Mouse (Mus musculus) heart, embryonic 15.5 days (tissue): ENCODE measurements at regions not wholly inside any gene's neighbourhood (a gene's known extent, or its start where the extent isn't known, plus 50 kb on each side); places are given as distances from the start of the nearest gene placed in this dataset.

Experiments
- ATAC-seq: fragments of 200-750 bp; cut with Nextera tagmentation; replicated peaks from 2 replicates; pipeline ENCODE4 v1.8.0; 2017; ENCODE audit warnings: low read depth, moderate TSS enrichment; ENCODE audit not compliant: insufficient number of reproducible peaks, insufficient read depth, low FRiP score
- H3K27ac ChIP-seq: fragments of 300-500 bp; sonication (generic); 2 replicates; pipeline ENCODE4 v1.5.1; 2015; ENCODE audit warnings: mild to moderate bottlenecking, inconsistent platforms
- H3K27me3 ChIP-seq: fragments of 300-500 bp; sonication (generic); 2 replicates; pipeline ENCODE4 v1.6.1; 2015; ENCODE audit warnings: inconsistent platforms
- H3K36me3 ChIP-seq: fragments of 300-500 bp; sonication (generic); 2 replicates; pipeline ENCODE4 v1.6.1; 2015; ENCODE audit warnings: mild to moderate bottlenecking, inconsistent platforms
- H3K4me1 ChIP-seq: fragments of 300-500 bp; sonication (generic); replicated peaks from 2 replicates; pipeline ENCODE4 v1.6.1; 2015; ENCODE audit warnings: inconsistent platforms
- H3K4me2 ChIP-seq: fragments of 300-500 bp; sonication (generic); 2 replicates; pipeline ENCODE4 v1.6.1; 2015; ENCODE audit warnings: inconsistent platforms, mild to moderate bottlenecking, moderate library complexity
- H3K4me3 ChIP-seq: fragments of 300-500 bp; sonication (generic); 2 replicates; pipeline ENCODE4 v1.5.1; 2015; ENCODE audit warnings: mild to moderate bottlenecking, inconsistent platforms
- H3K9ac ChIP-seq: fragments of 300-500 bp; sonication (generic); 2 replicates; pipeline ENCODE4 v1.6.1; 2015; ENCODE audit warnings: mild to moderate bottlenecking, inconsistent platforms
- H3K9me3 ChIP-seq: fragments of 300-500 bp; sonication (generic); replicated peaks from 2 replicates; pipeline ENCODE4 v1.6.1; 2016; ENCODE audit warnings: inconsistent platforms
- WGBS: fragments of 180-500 bp; shearing (Covaris S2); methylation state at CpG from one replicate; pipeline ENCODE4 v1.1.7; 2015; ENCODE audit warnings: mixed read lengths; 5-methylcytosine and 5-hydroxymethylcytosine counted together

- Histone ChIP-seq H3K9ac (no peak overlapping the region), H3K36me3 (no peaks in the 10 kb centered on the region), H3K4me2 (no peak overlapping the region), H3K9me3 (no peaks in the 10 kb centered on the region), H3K4me3 (no peak overlapping the region), H3K27ac (no peak overlapping the region), H3K4me1 (no peaks in the 10 kb centered on the region), H3K27me3 (no peaks in the 10 kb centered on the region)
- 89% methylated on average over 2 of the region's 2 CpGs for WGBS
- ATAC-seq = no peak
Measured at GRCm38 (mm10) chr13:101824962-101825361, 56.9 kb upstream of the Pik3r1 start.

- Histone ChIP-seq H3K9ac (no peak overlapping the region), H3K4me1 (no peaks in the 10 kb centered on the region), H3K9me3 (no peaks in the 10 kb centered on the region), H3K27me3 (no peaks in the 10 kb centered on the region), H3K36me3 (no peaks in the 10 kb centered on the region), H3K27ac (no peak overlapping the region), H3K4me3 (no peak overlapping the region), H3K4me2 (no peak overlapping the region)
- WGBS = 69% methylated on average over 7 of the region's 7 CpGs
- no peak for ATAC-seq
Measured at GRCm38 (mm10) chr13:101831872-101832629, 64.0 kb upstream of the Pik3r1 start.

- H3K4me2 ChIP-seq = no peak overlapping the region
- no peak overlapping the region for H3K4me3 ChIP-seq
- H3K9ac ChIP-seq = no peak overlapping the region
- no peaks in the 10 kb centered on the region for H3K9me3 ChIP-seq
- no peaks in the 10 kb centered on the region for H3K36me3 ChIP-seq
- H3K27me3 ChIP-seq = no peaks in the 10 kb centered on the region
- no peak for ATAC-seq
- H3K27ac ChIP-seq = no peak overlapping the region
- 67% methylated on average over 4 of the region's 4 CpGs for WGBS
- no peaks in the 10 kb centered on the region for H3K4me1 ChIP-seq
Measured at GRCm38 (mm10) chr13:101834546-101834945, 66.5 kb upstream of the Pik3r1 start.

GRCm38 (mm10) chr13:101836992-101837391 is 69.0 kb upstream of the Pik3r1 start:
- WGBS = 65% methylated on average over 1 of the region's 1 CpGs
- no peak overlapping the region for H3K9ac ChIP-seq
- no peak for ATAC-seq
- no peaks in the 10 kb centered on the region for H3K27me3 ChIP-seq
- H3K9me3 ChIP-seq = no peaks in the 10 kb centered on the region
- H3K27ac ChIP-seq = no peak overlapping the region
- H3K4me3 ChIP-seq = no peak overlapping the region
- H3K4me1 ChIP-seq = no peaks in the 10 kb centered on the region
- H3K36me3 ChIP-seq = no peaks in the 10 kb centered on the region
- no peak overlapping the region for H3K4me2 ChIP-seq

GRCm38 (mm10) chr13:101844461-101845440 is 76.7 kb upstream of the Pik3r1 start:
- no peaks in the 10 kb centered on the region for H3K27me3 ChIP-seq
- H3K4me2 ChIP-seq = no peak overlapping the region
- H3K4me1 ChIP-seq = no peaks in the 10 kb centered on the region
- no peak overlapping the region for H3K4me3 ChIP-seq
- no peak overlapping the region for H3K27ac ChIP-seq
- no peak overlapping the region for H3K9ac ChIP-seq
- ATAC-seq = no peak
- no peaks in the 10 kb centered on the region for H3K36me3 ChIP-seq
- H3K9me3 ChIP-seq = no peaks in the 10 kb centered on the region
- 55% methylated on average over 7 of the region's 7 CpGs for WGBS

GRCm38 (mm10) chr13:101846016-101846415 is 78.0 kb upstream of the Pik3r1 start:
- H3K9me3 ChIP-seq = no peaks in the 10 kb centered on the region
- H3K4me2 ChIP-seq = no peak overlapping the region
- WGBS = 69% methylated on average over 3 of the region's 3 CpGs
- ATAC-seq = no peak
- no peaks in the 10 kb centered on the region for H3K27me3 ChIP-seq
- no peak overlapping the region for H3K27ac ChIP-seq
- H3K4me1 ChIP-seq = no peaks in the 10 kb centered on the region
- no peak overlapping the region for H3K4me3 ChIP-seq
- no peak overlapping the region for H3K9ac ChIP-seq
- no peaks in the 10 kb centered on the region for H3K36me3 ChIP-seq

GRCm38 (mm10) chr13:101847879-101848600 is 80.0 kb upstream of the Pik3r1 start:
- H3K27ac ChIP-seq = no peak overlapping the region

GRCm38 (mm10) chr13:101848601-101849147 is 80.7 kb upstream of the Pik3r1 start:
- Histone ChIP-seq H3K9ac (no peak overlapping the region), H3K27me3 (no peaks in the 10 kb centered on the region), H3K4me3 (no peak overlapping the region), H3K36me3 (no peaks in the 10 kb centered on the region), H3K9me3 (no peaks in the 10 kb centered on the region), H3K4me2 (no peak overlapping the region), H3K4me1 (no peaks in the 10 kb centered on the region), H3K27ac (no peak overlapping the region)
- no peak for ATAC-seq
- 65% methylated on average over 2 of the region's 2 CpGs for WGBS

More at GRCm38 (mm10) chr13:101847879-101848600, 80.0 kb upstream of the Pik3r1 start:
- Histone ChIP-seq H3K4me2 (no peak overlapping the region), H3K27me3 (no peaks in the 10 kb centered on the region), H3K36me3 (no peaks in the 10 kb centered on the region), H3K4me3 (no peak overlapping the region), H3K9ac (no peak overlapping the region), H3K4me1 (no peaks in the 10 kb centered on the region), H3K9me3 (no peaks in the 10 kb centered on the region)
- ATAC-seq = no peak
- 68% methylated on average over 12 of the region's 12 CpGs for WGBS

GRCm38 (mm10) chr13:101849416-101849815 is 81.4 kb upstream of the Pik3r1 start:
- no peak overlapping the region for H3K27ac ChIP-seq
- H3K9me3 ChIP-seq = no peaks in the 10 kb centered on the region
- no peaks in the 10 kb centered on the region for H3K27me3 ChIP-seq
- ATAC-seq = no peak
- no peak overlapping the region for H3K9ac ChIP-seq
- no peak overlapping the region for H3K4me2 ChIP-seq
- WGBS = 81% methylated on average over 6 of the region's 6 CpGs
- H3K36me3 ChIP-seq = no peaks in the 10 kb centered on the region
- H3K4me1 ChIP-seq = no peaks in the 10 kb centered on the region
- H3K4me3 ChIP-seq = no peak overlapping the region

- no peak overlapping the region for H3K4me2 ChIP-seq
- no peaks in the 10 kb centered on the region for H3K9me3 ChIP-seq
- no peaks in the 10 kb centered on the region for H3K4me1 ChIP-seq
- no peak for ATAC-seq
- WGBS = 47% methylated on average over 6 of the region's 6 CpGs
- no peaks in the 10 kb centered on the region for H3K36me3 ChIP-seq
- no peak overlapping the region for H3K27ac ChIP-seq
- H3K27me3 ChIP-seq = no peaks in the 10 kb centered on the region
- H3K4me3 ChIP-seq = no peak overlapping the region
- H3K9ac ChIP-seq = no peak overlapping the region
Measured at GRCm38 (mm10) chr13:101851329-101851728, 83.3 kb upstream of the Pik3r1 start.

GRCm38 (mm10) chr13:101852960-101853359 is 84.9 kb upstream of the Pik3r1 start:
- Histone ChIP-seq H3K4me3 (no peak overlapping the region), H3K27ac (no peak overlapping the region), H3K4me2 (no peak overlapping the region), H3K9ac (no peak overlapping the region), H3K4me1 (no peaks in the 10 kb centered on the region), H3K27me3 (no peaks in the 10 kb centered on the region), H3K36me3 (no peaks in the 10 kb centered on the region), H3K9me3 (no peaks in the 10 kb centered on the region)
- ATAC-seq = no peak
- 83% methylated on average over 5 of the region's 5 CpGs for WGBS
